Mouse (Mus musculus): ENCODE results near the gene Gngt1. TPM values are rescaled to one million over a fixed set of nuclear protein-coding genes. Genes with fewer than 3 reads are reported as not detected.

Gene Gngt1
- not detected for total RNA-seq (2021)
- long read RNA-seq, experiment 1, result 0 reads
- long read RNA-seq, experiment 2, result 0 reads

DNA sequence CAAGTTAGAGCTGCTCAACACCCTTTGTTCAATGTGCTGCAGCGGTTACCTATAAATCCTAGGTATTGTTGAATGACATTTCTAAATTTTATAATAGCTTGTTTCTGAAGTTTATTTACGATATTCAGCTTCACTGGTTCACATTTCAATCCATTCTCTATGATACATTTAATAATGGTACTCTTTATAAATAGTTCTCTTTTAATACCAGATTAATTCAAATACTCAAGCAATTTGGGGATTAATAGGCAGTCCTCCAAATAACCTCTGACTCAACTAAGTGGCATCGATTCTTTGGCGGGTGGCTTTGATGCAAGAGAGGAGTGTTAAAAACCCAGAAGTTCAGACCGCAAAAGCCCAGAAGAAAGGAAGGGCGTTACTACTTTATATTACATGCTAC lies at the start of gene Gngt1:
Gene Gngt1, plus strand, starts transcription at position 301 of the 400 bp plus-strand sequence.
- DNase-seq, result no peak

DNA sequence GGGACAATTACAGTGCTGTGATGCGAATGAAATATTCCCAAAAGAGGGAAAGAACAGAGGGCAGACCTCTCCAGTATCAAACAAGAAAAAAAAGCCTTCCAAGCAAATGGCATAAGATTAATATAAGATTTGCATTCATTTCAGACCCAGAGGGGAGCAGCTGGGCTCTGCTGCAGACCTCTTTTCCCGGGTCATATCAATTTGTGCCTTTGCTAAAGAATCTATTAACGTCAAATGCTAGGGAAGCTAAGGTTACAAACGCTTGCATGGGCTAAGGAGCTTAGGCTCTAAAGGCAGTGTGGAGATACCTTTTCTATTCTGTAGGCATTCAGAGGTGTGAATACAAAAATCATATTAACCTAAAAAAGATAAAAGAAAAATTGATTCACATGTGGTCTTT lies 38.6 kb upstream of the Gngt1 start:
- no peak for DNase-seq

DNA sequence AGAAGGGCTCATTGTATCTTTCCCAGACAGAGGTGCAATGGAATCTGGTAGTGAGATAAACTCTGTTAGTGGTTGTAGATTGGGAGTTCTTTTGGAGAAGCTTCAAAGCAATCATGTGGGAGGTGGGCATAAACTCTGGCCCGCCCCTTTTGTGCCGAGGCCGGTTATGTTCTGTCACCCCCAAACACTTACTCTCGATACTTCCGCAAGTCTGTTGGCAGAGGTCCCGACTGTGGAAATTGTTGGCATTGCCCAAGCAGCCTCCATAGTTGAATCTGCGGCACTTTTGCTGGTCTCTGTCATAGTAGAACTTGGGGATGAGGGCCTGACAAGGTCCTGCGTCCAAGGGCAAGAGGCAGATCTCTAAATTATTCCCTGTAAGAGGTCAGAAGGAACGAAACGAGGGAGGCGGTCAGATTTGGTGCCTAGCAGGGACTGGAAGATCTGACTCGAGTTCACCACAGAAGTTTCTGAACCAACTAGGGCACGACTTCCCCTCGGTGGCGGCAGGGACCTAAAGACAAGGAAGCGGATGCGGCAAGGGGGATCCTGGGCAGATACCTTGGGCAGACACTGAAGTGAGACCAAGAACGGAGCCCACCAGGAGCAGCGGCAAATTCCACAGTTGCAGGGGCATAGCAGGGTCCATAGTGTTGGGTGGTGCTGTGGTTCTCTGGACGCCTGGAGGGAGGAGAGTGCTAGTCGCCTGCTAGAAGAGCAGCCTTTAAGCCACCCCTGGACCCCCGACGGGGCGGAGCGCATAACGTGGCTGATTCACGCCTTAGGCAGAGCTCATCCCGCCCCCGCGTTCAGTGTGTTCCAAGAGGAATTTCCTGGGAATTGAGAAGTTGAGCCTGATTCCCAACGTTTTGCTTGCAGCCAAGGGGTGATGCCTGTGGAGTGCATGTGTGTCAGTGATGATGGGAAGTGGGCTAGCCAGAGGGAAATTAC lies 25.6 kb upstream of the Gngt1 start:
- DNase-seq, result peak; percentile 14

DNA sequence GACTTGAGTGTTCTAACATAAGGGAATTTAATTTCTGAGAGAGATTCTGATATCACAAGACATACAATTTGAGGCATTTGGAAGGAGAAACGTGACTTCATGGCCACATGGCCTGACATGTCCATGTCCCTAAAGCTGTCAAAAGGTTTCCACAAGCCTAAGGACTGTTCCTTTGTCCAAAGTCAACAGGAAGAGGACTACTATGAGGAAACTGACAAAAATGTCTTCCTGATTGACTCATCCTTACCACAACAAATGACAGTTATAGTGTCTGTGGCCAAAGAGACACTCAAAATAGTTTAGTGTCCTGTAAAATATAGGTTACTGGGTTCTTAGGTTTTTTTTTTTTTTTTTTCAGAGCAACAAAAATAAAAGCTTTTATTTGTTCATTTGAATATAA lies 19.9 kb upstream of the Gngt1 start:
- no peak for DNase-seq

DNA sequence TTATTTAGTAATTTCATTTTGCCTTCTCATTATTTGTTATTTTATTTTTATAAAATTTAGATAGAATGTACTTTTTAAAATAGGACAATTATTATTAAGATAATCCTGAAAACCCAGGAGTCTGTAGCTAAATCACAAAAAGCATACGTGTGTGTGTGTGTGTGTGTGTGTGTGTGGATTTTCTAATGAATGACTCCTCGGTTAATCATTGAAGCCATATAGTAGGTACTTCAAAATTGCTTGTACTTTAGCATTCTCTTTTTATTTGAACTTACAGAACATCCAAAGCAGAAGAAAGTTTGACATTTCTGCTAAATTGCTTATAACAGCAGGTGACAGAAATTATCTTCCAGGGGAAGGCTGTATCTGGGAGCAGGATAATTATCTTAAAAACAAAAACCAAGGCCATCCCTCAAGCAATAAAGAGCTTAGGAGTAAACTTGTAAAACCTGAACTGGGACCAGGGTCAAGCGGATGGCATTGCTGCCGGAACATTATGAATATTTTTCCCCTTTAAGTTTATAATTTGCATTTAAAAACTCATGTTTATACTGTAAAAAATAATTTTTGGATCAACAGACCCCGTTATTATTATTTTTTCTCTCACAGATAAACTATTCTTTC lies 10.8 kb upstream of the Gngt1 start:
- DNase-seq, result no peak

DNA sequence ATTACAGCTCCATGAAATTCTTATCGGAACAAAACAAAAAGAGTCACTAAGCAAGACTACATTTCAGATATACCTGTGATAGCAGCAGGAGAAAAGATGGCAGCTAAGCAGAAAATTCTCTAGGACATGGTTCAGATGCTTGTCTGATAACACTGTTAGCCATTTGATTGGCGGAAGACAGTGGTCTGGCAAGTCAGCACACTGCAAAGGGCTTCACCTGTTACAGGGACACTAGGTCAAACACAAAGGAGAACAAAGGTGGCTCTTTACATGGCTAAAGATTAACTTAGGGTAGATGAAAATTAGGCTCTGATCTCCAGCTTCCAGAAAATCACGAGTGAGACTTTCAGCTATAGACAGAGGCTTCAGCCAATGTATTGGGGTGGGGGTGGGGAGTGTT lies 4.8 kb upstream of the Gngt1 start, which contains the start of gene Tfpi2:
Gene Tfpi2, minus strand, starts transcription at position 170 of the 400 bp plus-strand sequence.
- DNase-seq, result no peak

DNA sequence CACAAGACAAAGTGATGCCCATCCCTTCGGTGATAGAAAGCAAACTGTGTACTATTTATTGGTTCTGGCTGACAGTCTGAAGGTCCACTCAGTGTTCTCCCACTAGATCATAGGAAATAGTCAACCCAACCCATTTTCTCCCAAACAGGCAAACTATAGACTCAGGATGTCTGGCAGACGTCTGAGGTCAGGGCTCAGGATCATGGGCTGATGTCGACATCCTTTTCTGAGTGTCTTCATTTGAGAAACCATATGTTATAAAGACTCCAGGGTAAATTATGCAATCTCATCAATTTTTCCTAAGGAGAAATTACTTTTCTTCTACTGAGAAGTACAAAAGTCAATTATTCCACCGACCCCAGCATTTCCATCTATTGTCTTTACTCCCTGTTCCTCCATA lies 4.5 kb downstream of the Gngt1 start:
- DNase-seq, result no peak

DNA sequence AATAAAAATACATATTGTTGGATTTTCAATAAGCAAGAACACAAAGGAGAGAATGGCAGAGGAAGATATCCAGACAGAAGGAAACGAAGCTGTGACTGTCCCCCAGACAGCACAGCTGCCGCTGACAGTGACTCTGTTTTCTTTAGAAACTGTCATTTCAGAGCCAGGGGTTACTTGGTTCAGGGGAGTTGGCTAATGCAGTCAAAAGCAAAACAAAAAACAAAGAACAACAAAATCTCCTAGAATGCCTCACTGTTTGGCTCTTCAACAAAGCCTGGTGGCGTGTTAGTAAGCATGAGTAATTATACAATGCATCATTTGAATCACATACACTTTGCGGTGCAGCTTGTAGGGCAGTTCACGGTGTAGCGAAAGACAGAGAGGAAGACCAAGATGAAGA lies 5.7 kb downstream of the Gngt1 start:
- no peak for DNase-seq

DNA sequence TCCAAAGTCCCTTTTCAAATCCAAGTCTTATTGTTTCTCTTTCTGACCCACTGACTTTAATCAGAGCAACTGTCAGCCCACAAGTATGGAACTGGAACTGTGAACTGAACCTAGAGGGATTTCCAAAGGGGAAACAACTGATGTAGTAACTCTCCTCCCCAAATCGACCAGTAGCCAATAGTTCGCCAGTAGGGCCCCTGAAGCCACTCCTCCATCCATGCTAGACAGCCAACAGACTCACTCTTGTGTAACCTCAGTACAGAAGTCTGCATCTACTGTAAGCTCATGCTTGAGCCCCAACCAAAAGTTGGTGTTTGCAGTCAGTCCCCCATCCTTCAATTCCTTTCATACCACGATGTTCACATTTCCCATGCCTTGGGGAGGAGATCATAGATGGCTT lies 7.1 kb downstream of the Gngt1 start:
- no peak for DNase-seq

DNA sequence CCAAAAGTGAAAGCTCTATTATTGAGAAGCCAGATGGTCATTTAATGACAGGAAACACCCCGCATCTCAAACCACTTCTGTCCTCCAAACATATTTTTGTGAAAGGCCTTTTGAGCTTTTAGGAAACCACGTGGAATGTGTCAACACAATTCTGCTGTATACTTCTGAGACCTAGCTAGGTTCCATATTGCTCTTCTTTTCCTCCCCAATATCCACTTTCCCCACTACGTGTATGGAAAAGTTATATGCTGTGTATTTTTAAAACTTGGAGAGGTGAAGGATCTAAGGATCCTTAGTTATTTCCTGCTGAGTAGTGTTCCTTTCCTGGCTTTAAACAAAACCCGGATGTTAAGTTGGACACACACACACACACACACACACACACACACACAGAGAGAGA lies 9.9 kb downstream of the Gngt1 start:
- no peak for DNase-seq

DNA sequence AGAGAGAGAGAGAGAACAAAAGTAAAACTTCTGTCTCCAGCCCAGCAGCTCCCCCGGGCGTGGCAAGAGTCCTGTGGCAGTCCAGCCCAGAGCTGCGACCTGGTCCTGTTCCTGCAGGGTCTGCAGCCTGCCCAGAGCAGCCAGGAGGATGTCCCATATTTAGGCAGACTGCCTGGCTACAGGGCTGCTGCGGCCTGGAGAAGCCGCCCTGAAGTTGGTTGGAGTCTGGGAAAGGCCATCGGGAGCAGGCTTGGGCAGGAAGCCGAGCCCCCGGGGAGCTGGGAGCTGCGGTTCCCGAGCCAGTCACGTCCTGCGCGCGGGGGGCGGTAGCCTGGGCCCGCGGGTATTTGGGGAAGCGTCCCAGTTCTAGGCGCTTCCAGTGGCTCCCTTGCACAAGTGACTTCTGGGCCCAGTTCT lies 10.3 kb downstream of the Gngt1 start, which contains the start of gene Gng11:
Gene Gng11, plus strand, starts transcription at position 15 of the 417 bp plus-strand sequence.
- DNase-seq, result peak; percentile 88

GRCm38 (mm10) chr6:4004808-4005207 lies 11.2 kb downstream of the Gngt1 start:
- no peak for DNase-seq

- peak; percentile 11 for DNase-seq
Observed at GRCm38 (mm10) chr6:4008501-4009040, 15.0 kb downstream of the Gngt1 start.

DNA sequence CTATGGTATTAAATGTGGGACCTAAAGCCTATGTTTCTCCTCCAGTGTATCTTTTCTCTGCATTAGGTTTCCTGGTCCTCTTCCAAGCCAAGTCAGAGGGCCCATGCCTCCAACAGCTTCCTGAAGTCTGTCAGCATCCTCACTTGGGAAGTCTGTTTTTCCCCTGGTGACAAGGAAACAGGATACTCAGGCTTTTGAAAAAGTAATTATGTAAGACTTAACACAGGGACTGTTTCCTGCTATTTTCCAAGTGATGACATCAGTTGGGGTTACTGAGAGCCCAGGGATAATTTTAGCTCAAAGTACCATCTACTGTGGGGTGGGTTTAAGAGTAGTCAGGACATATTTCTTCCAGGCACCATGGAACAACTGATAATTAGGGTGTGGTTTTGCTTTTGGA lies 16.0 kb downstream of the Gngt1 start:
- DNase-seq, result no peak

GRCm38 (mm10) chr6:4022645-4023044 lies 29.1 kb downstream of the Gngt1 start:
- no peak for DNase-seq

DNA sequence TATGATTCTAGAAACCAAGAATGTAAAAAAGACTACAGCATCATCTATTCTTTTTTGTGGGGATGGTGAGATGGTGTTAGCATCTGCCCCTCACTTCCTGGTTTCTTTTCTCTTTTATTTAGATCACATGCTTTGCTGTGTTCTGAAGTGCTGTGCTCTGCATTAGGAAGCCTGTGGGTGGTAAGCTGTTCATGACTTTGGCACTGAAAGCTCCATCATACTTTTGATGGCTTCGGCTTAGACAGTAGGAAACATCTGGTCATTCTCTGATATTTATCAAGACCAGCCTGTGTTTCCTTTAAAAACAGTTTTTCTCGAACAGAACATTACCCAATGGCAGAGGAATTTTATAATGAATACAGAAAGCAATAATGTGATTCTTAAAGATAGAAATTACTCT lies 32.8 kb downstream of the Gngt1 start:
- no peak for DNase-seq

DNA sequence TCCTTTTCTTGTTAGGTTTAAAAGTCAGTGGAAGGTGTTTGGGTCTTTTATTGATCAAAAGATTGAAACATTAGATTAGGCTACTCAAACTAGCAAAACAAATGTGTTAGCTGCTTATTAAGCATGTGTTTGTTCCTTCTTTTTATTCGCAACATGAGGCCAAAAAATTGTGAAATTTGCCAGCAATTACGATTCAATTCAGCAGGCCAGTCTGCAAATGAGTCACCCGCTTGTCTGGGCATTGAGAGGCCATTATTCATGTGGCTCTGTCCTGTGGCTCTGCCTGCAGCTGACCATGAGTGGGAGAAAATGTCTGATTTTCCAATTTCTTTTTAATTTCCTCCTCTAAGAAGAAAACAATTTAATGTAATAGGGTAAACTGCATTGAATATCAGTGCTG lies 37.4 kb downstream of the Gngt1 start:
- DNase-seq, result no peak

GRCm38 (mm10) chr6:4041821-4042220 lies 48.2 kb downstream of the Gngt1 start:
- no peak for DNase-seq

Other genes starting within 250 kb of the Gngt1 start
- gene Calcr, start 229.1 kb upstream of the Gngt1 start, total RNA-seq (2021), result under 1 TPM; 0.24 to 0.92 TPM
- gene Tfpi2, start 4.9 kb upstream of the Gngt1 start, total RNA-seq (2021), result 1 to 10 TPM in 1 of 2 experiments, under 1 TPM in 1; 0.59 to 1.2 TPM
- 10 to 100 TPM; 27.8 to 29.4 TPM for gene Gng11, start 10.1 kb downstream of the Gngt1 start, total RNA-seq (2021)
- 10 to 100 TPM; 15.5 to 23.1 TPM for gene Bet1, start 93.2 kb downstream of the Gngt1 start, total RNA-seq (2021)